Mouse (Mus musculus) hindbrain, embryonic 14.5 days (tissue): ENCODE measurements around the gene Clmp. TPM values are rescaled to one million over a fixed set of nuclear protein-coding genes. Genes with fewer than 3 reads are reported as not detected.

ENCODE experiments used
- ATAC-seq: fragments of 200-750 bp; cut with Nextera tagmentation; 2 replicates; pipeline ENCODE4 v1.8.0; 2017; ENCODE audit warnings: moderate number of reproducible peaks, mild to moderate bottlenecking, moderate TSS enrichment, moderate library complexity; ENCODE audit not compliant: low FRiP score
- DNase-seq: peaks from one replicate; pipeline ENCODE4 v3.0.0-alpha.2; 2015; ENCODE audit warnings: low spot score
- H3K27ac ChIP-seq: fragments of 300-500 bp; sonication (generic); 2 replicates; pipeline ENCODE4 v1.5.1; 2014; ENCODE audit warnings: mild to moderate bottlenecking, moderate library complexity
- H3K27me3 ChIP-seq: fragments of 300-500 bp; sonication (generic); 2 replicates; pipeline ENCODE4 v1.6.1; 2014; ENCODE audit warnings: mild to moderate bottlenecking, low read length, mixed read lengths; ENCODE audit not compliant: control insufficient read depth, insufficient read depth
- H3K36me3 ChIP-seq: fragments of 300-500 bp; sonication (generic); replicated peaks from 2 replicates; pipeline ENCODE4 v1.6.1; 2014; ENCODE audit not compliant: control insufficient read depth, insufficient read depth
- H3K4me1 ChIP-seq: fragments of 300-500 bp; sonication (generic); replicated peaks from 2 replicates; pipeline ENCODE4 v1.6.1; 2014; ENCODE audit warnings: antibody characterized with exemption, low read length, mixed read lengths; ENCODE audit not compliant: control insufficient read depth, insufficient read depth
- H3K4me2 ChIP-seq: fragments of 300-500 bp; sonication (generic); replicated peaks from 2 replicates; pipeline ENCODE4 v1.6.1; 2014; ENCODE audit warnings: mild to moderate bottlenecking, moderate library complexity
- H3K4me3 ChIP-seq: fragments of 300-500 bp; sonication (generic); replicated peaks from 2 replicates; pipeline ENCODE4 v1.5.1; 2014; ENCODE audit warnings: mild to moderate bottlenecking, low read length
- H3K9ac ChIP-seq: fragments of 300-500 bp; sonication (generic); 2 replicates; pipeline ENCODE4 v1.6.1; 2014
- H3K9me3 ChIP-seq: fragments of 300-500 bp; sonication (generic); 2 replicates; pipeline ENCODE4 v1.6.1; 2016; ENCODE audit warnings: low read length; ENCODE audit not compliant: control insufficient read depth
- WGBS: fragments of 180-500 bp; shearing (Covaris S2); extraction: QIAGEN DNeasy Blood & Tissue Kit; methylation state at CpG from one replicate; pipeline ENCODE4 v1.1.7; 2014; 5-methylcytosine and 5-hydroxymethylcytosine counted together
- polyA plus RNA-seq: library from polyadenylated mRNA; unstranded; fragments of >200 nt; fragmentation: Nextera tagmentation; extraction: Ambion mirVana; gene quantifications from 2 replicates; pipeline ENCODE4 v1.2.1, GENCODE M21; 2014

Clmp gene
- polyA plus RNA-seq, 1 experiment from 2014 or later = 56.6 TPM

DNA sequence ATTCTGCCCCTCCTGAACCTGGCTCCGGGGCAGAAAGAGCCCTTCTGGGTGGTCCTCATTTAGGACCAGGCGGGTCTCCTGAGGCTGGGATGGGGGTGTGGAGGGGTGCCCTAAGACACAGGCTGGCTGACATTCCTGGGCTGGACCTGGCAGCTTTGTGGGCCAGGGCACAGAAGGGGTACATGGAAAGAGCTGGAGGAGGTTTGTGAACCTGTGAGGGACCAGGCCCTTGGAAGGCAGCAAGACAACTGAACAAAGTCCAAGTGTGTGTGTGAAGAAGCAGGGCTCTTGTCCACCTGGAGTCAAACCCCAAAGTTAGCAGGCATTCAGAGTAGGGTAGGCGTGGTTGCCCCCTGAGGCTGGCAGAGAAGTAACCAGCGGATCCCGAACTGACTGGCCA, 1.3 kb downstream of the Clmp start:
- peak overlapping the region; percentile 94 for H3K27ac ChIP-seq
- WGBS = 41% methylated on average over 5 of the region's 5 CpGs
- peak overlapping the region; percentile 80 for H3K4me2 ChIP-seq
- no peaks in the 10 kb centered on the region for H3K9me3 ChIP-seq
- peak overlapping the region; percentile 86 for H3K9ac ChIP-seq
- peaks cover 5% of the 10 kb centered on the region for H3K4me1 ChIP-seq
- no peak for DNase-seq
- peak overlapping the region; percentile 74 for H3K4me3 ChIP-seq
- no peaks in the 10 kb centered on the region for H3K36me3 ChIP-seq
- H3K27me3 ChIP-seq = no peaks in the 10 kb centered on the region
- no peak for ATAC-seq

DNA sequence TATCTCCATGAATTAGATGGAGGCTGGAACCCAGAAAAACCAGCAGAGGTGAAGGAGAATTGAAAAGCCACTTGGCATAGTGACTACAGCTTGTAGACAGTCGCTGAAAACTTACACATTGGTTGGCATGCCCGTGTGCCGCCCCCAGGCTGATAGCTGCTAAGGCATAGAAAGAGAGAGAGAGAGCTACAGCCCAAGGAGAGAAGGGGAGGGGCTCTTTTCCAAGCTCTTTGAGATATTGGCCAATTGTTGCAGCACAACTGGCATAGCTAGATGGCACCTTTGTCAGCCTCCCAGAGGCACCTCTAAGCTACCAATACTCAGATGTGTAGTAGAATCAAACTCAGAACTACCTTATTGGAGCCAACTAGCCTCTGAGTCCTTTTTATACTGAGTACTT, 1.8 kb downstream of the Clmp start:
- peak overlapping the region; percentile 74 for H3K4me3 ChIP-seq
- H3K36me3 ChIP-seq = no peaks in the 10 kb centered on the region
- DNase-seq (no peak), ATAC-seq (no peak)
- H3K4me2 ChIP-seq = peak overlapping the region; percentile 80
- H3K4me1 ChIP-seq = peaks cover 7% of the 10 kb centered on the region
- H3K9ac ChIP-seq = peak overlapping the region; percentile 86
- WGBS = 29% methylated on average over 3 of the region's 3 CpGs
- peak overlapping the region; percentile 94; the same call in 1 of the 2 replicates for H3K27ac ChIP-seq
- H3K27me3 ChIP-seq = no peaks in the 10 kb centered on the region
- no peaks in the 10 kb centered on the region for H3K9me3 ChIP-seq

DNA sequence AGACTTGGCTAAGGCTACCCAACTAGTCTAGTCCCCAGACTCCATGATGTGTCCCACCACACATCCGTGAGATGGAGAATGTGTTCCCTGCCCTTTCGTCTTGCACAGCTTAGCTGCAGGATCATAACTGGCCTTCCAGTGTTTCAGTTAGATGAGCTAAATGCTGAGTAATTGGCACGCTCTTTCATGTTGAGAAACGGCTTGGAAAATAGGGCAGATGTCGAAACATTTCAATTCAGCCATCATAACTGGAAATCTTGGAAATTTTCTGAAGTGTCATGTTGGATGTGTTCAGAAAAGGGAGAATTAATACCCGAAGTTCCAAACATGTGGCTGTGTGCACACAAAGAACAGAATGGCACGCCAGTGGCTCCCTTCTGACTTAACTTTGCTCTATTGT, 4.7 kb downstream of the Clmp start:
- Histone ChIP-seq H3K9me3 (no peaks in the 10 kb centered on the region), H3K4me3 (no peak overlapping the region), H3K9ac (no peak overlapping the region), H3K27me3 (no peaks in the 10 kb centered on the region), H3K4me2 (no peak overlapping the region), H3K27ac (no peak overlapping the region), H3K4me1 (peaks cover 26% of the 10 kb centered on the region), H3K36me3 (no peaks in the 10 kb centered on the region)
- DNase-seq (no peak), ATAC-seq (no peak)
- WGBS = 88% methylated on average over 7 of the region's 7 CpGs

DNA sequence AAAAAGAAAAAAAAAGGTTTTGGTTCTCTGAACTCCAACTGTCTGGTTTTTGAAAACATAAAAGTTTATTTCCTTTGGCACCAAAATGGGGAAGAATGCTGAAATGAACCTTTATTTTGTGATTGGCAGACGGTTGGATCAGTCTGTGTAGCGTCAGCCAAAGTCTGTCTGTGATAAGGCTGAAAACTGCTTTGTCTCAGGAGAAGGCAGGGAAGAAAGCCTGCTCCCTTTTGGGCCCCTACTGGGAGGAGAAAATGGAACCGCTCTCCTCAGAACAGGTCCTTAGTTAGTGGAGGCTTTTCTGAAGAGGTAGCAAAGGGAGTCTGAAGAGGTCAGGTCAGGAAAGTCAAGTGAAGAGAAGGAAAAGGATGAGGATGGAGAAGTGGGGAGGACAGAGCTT, 7.3 kb downstream of the Clmp start:
- Histone ChIP-seq H3K9me3 (no peaks in the 10 kb centered on the region), H3K9ac (no peak overlapping the region), H3K36me3 (no peaks in the 10 kb centered on the region), H3K27ac (0 out of 2 replicates have a peak overlapping the region, but pooled peaks have one; percentile 75), H3K4me2 (no peak overlapping the region), H3K4me3 (no peak overlapping the region), H3K27me3 (no peaks in the 10 kb centered on the region), H3K4me1 (peaks cover 20% of the 10 kb centered on the region)
- DNase-seq (no peak), ATAC-seq (no peak)
- WGBS = 37% methylated on average over 3 of the region's 3 CpGs

DNA sequence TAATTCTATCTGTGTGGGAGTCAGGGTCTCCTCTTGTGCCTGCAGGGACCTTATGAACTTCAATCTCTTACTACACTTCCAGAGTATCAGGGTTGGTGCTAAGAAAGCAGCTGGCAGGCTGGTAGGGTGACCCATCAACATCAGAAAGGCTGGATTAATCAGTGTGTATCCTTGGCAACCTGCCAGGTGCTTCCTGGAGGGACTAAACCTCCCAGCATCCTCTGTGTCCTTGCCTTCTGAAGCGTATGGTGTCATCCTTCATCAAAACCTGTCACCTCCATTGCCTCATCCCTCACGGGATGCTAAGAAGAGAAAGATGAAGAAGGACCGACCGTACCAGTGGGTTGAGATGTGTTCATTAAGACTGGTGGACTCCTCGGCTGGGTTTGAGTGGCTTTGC, 8.0 kb downstream of the Clmp start:
- 20% methylated on average over 5 of the region's 5 CpGs for WGBS
- H3K4me1 ChIP-seq = peaks cover 20% of the 10 kb centered on the region
- H3K27me3 ChIP-seq = no peaks in the 10 kb centered on the region
- peak overlapping the region; percentile 75 for H3K27ac ChIP-seq
- peak; percentile 55; the same call in 1 of the 2 replicates for ATAC-seq
- H3K4me2 ChIP-seq = peak overlapping the region; percentile 8
- H3K36me3 ChIP-seq = peaks cover 2% of the 10 kb centered on the region; the same call in 1 of the 2 replicates
- H3K9ac ChIP-seq = no peak overlapping the region
- peak; percentile 52 for DNase-seq
- no peak overlapping the region for H3K4me3 ChIP-seq
- H3K9me3 ChIP-seq = no peaks in the 10 kb centered on the region

DNA sequence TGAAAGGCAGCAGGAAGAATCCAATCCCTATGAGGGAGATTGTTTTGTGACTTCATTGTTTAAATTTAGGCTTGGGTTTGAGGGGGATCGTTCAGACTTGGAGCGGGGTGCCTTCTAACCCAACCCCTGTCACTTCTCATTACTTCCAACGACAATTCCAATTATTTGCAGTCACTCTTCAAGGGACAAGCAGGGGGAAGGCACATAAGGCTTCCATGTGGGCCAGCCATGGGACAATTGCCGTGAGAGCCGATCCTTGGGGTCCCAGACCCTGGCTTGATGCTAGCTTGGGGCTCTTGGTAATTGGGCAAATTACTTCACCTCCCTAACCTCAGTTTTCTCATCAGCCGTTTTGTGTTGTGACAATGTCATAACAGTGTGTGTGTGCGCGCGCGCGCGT, 8.5 kb downstream of the Clmp start:
- no peaks in the 10 kb centered on the region for H3K9me3 ChIP-seq
- 60% methylated on average over 12 of the region's 12 CpGs for WGBS
- H3K27ac ChIP-seq = peak overlapping the region; percentile 75
- H3K27me3 ChIP-seq = no peaks in the 10 kb centered on the region
- H3K4me2 ChIP-seq = peak overlapping the region; percentile 8; the same call in 1 of the 2 replicates
- H3K9ac ChIP-seq = no peak overlapping the region
- H3K4me1 ChIP-seq = peaks cover 20% of the 10 kb centered on the region
- peaks cover 4% of the 10 kb centered on the region; the same call in 1 of the 2 replicates for H3K36me3 ChIP-seq
- peak; percentile 14; the same call in 1 of the 2 replicates for ATAC-seq
- DNase-seq = no peak
- no peak overlapping the region for H3K4me3 ChIP-seq

DNA sequence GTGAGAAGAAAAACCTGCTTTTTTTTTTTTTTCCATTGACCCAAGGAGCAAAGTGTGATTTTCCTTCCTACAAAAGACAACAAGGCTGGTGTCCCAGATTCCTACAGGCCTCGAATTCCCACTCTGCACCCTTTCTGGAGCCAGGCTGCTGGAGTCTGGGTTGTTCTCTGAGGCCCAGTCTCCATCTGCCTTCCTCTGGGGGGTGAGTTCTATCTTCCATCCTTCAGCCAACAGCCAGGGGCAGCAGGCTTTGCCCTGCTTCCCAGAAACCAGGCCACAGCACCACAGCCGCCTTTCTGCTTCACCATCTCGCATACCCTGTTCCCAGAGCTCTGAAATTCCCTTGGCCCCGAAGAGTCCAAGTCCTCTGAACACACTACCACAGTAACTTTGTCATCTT, 10.3 kb downstream of the Clmp start:
- H3K27me3 ChIP-seq = no peaks in the 10 kb centered on the region
- 84% methylated on average over 4 of the region's 4 CpGs for WGBS
- DNase-seq (no peak), ATAC-seq (no peak)
- no peaks in the 10 kb centered on the region for H3K9me3 ChIP-seq
- H3K9ac ChIP-seq = no peak overlapping the region
- H3K4me3 ChIP-seq = no peak overlapping the region
- H3K4me1 ChIP-seq = peaks cover 20% of the 10 kb centered on the region
- no peak overlapping the region for H3K4me2 ChIP-seq
- no peak overlapping the region for H3K27ac ChIP-seq
- peaks cover 4% of the 10 kb centered on the region; the same call in 1 of the 2 replicates for H3K36me3 ChIP-seq

DNA sequence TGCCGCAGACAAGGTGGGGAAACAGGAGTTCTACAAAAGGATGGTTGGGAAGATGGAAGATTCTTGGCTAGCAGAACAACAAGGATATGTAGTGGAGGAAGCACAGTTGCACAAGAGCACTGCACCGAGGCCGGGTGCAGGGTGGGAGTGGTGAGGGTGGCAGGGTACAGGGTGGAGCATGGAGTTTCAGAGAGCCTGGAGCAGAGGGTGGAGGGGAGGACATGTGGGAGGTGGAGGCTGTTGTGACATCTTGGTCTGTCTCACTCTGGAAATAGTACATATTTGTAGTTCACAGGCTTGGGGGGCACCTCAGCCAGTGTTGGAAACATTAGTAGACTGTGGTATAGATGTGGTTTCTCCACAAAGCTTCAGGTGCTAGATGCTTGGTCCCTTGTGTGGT, 13.4 kb downstream of the Clmp start:
- Histone ChIP-seq H3K4me2 (no peak overlapping the region), H3K27ac (no peak overlapping the region), H3K9ac (no peak overlapping the region), H3K9me3 (no peaks in the 10 kb centered on the region), H3K4me3 (no peak overlapping the region), H3K27me3 (no peaks in the 10 kb centered on the region), H3K4me1 (peaks cover 3% of the 10 kb centered on the region; the same call in 1 of the 2 replicates), H3K36me3 (peaks cover 4% of the 10 kb centered on the region; the same call in 1 of the 2 replicates)
- 96% methylated on average over 3 of the region's 3 CpGs for WGBS
- ATAC-seq (no peak), DNase-seq (no peak)

DNA sequence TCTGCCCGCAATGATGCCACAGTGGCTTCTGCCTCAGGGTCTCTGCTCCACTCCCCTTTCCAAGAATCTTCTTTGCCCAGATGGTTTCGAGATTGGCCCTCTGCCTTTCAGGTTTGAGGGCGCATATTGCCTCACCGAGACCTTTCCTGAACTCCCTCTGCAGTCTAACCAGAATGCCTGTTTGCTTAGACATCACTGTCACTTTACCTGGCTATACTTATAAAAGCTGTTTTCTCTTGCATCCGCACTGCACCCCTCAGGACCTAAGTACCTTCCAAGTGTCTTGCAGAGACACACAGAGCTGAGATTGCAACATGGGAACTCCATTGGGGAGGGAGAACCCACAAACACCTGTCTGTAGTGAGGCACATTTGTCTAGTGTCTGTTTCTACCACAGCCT, 14.5 kb downstream of the Clmp start:
- ATAC-seq = no peak
- no peaks in the 10 kb centered on the region for H3K4me1 ChIP-seq
- H3K9me3 ChIP-seq = no peaks in the 10 kb centered on the region
- H3K36me3 ChIP-seq = peaks cover 4% of the 10 kb centered on the region; the same call in 1 of the 2 replicates
- H3K27ac ChIP-seq = no peak overlapping the region
- no peaks in the 10 kb centered on the region for H3K27me3 ChIP-seq
- no peak overlapping the region for H3K4me2 ChIP-seq
- DNase-seq = no peak
- H3K9ac ChIP-seq = no peak overlapping the region
- no peak overlapping the region for H3K4me3 ChIP-seq
- 87% methylated on average over 5 of the region's 5 CpGs for WGBS
